Mouse (Mus musculus) liver, embryonic 15.5 days (tissue): Measurements from ENCODE around the gene Crx. TPM values are rescaled to one million over a fixed set of nuclear protein-coding genes. Genes with fewer than 3 reads are reported as not detected.

Experiments
- ATAC-seq: fragments of 200-750 bp; cut with Nextera tagmentation; 2 replicates; pipeline ENCODE4 v1.8.0; 2017; ENCODE audit warnings: moderate number of reproducible peaks, mild to moderate bottlenecking, moderate library complexity; ENCODE audit not compliant: insufficient read depth
- H3K27ac ChIP-seq: fragments of 300-500 bp; sonication (generic); replicated peaks from 2 replicates; pipeline ENCODE4 v1.5.1; 2015; ENCODE audit warnings: mild to moderate bottlenecking, inconsistent platforms
- H3K27me3 ChIP-seq: fragments of 300-500 bp; sonication (generic); 2 replicates; pipeline ENCODE4 v1.6.1; 2015; ENCODE audit warnings: mild to moderate bottlenecking, inconsistent platforms
- H3K36me3 ChIP-seq: fragments of 300-500 bp; sonication (generic); replicated peaks from 2 replicates; pipeline ENCODE4 v1.6.1; 2015; ENCODE audit warnings: moderate library complexity, mild to moderate bottlenecking, inconsistent platforms
- H3K4me1 ChIP-seq: fragments of 300-500 bp; sonication (generic); replicated peaks from 2 replicates; pipeline ENCODE4 v1.6.1; 2015; ENCODE audit warnings: inconsistent platforms
- H3K4me2 ChIP-seq: fragments of 300-500 bp; sonication (generic); 2 replicates; pipeline ENCODE4 v1.6.1; 2015; ENCODE audit warnings: moderate library complexity, mild to moderate bottlenecking, inconsistent platforms
- H3K4me3 ChIP-seq: fragments of 300-500 bp; sonication (generic); replicated peaks from 2 replicates; pipeline ENCODE4 v1.5.1; 2015; ENCODE audit warnings: mild to moderate bottlenecking, inconsistent platforms
- H3K9ac ChIP-seq: fragments of 300-500 bp; sonication (generic); 2 replicates; pipeline ENCODE4 v1.6.1; 2015; ENCODE audit warnings: moderate library complexity, mild to moderate bottlenecking, inconsistent platforms
- H3K9me3 ChIP-seq: fragments of 300-500 bp; sonication (generic); replicated peaks from 2 replicates; pipeline ENCODE4 v1.6.1; 2016; ENCODE audit warnings: inconsistent platforms
- WGBS: fragments of 180-500 bp; shearing (Covaris S2); methylation state at CpG from one replicate; pipeline ENCODE4 v1.1.7; 2015; ENCODE audit warnings: mixed read lengths; ENCODE audit not compliant: insufficient replicate concordance; 5-methylcytosine and 5-hydroxymethylcytosine counted together
- polyA plus RNA-seq: library from polyadenylated mRNA; unstranded; fragments of >200 nt; fragmentation: Nextera tagmentation; extraction: Ambion mirVana; gene quantifications from 2 replicates; pipeline ENCODE4 v1.2.1, GENCODE M21; 2015

Gene Crx
- polyA plus RNA-seq, 1 experiment from 2014 or later = not detected

DNA sequence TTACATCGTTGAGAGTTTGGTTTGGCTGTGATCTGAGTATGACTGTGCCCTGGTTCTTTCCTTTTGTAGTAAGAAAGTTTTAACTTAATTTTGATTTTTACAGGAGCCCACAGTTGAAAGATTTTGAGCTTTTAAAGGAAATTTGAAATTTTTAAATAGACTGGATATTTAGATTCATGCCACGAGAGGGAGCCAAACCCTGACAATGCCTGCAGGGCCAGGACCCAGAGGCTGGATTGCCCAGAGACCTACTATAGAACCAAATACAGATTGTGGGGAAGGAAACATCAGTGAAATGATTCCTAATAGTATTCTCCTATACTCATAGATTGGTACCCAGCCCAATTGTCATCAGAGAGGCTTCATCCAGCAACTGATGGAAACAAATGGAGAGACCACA is 20.1 kb downstream of the Crx start:
- no peak overlapping the region for H3K4me3 ChIP-seq
- H3K4me2 ChIP-seq = no peak overlapping the region
- no peak for ATAC-seq
- H3K9me3 ChIP-seq = no peaks in the 10 kb centered on the region
- H3K4me1 ChIP-seq = no peaks in the 10 kb centered on the region
- no peaks in the 10 kb centered on the region for H3K27me3 ChIP-seq
- H3K36me3 ChIP-seq = no peaks in the 10 kb centered on the region
- 25% methylated on average over 2 of the region's 2 CpGs for WGBS
- H3K9ac ChIP-seq = no peak overlapping the region
- no peak overlapping the region for H3K27ac ChIP-seq

DNA sequence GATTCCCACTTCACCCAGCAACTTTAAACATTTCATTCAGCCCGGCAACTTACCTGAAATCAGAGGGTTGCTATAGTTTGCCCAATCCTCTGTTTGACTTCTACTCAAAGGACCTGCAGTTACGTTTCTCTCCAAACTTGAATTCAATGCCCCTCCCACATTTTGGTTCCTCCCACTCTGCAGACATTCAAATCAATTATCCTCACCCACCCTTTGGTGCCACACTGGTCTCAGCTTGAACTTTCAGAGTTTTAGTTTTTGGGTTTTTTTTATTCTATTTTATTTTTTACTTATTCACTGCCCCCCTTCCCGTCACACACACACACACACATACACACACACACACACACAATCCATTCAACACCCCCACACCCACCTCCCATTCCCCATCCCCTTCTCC is 40.2 kb downstream of the Crx start, which contains the start of gene Obox6:
TSS of gene Obox6 (minus strand) at position 101 of the 400 bp plus-strand sequence.
- no peak within 1 kb of the TSS for H3K27ac ChIP-seq
- no peak within 1 kb of the TSS for H3K4me3 ChIP-seq
- no peaks in the 10 kb centered on the region for H3K27me3 ChIP-seq
- WGBS = 63% methylated on average over 3 of the region's 3 CpGs
- no peak for ATAC-seq
- no peaks in the 10 kb centered on the region; the same call in 1 of the 2 replicates for H3K9me3 ChIP-seq
- H3K36me3 ChIP-seq = no peaks in the 10 kb centered on the region
- no peak within 1 kb of the TSS for H3K4me2 ChIP-seq
- H3K9ac ChIP-seq = no peak within 1 kb of the TSS
- no peaks in the 10 kb centered on the region for H3K4me1 ChIP-seq

Other genes starting within 250 kb of the Crx start
- gene Obox3, start 240.1 kb downstream of the Crx start, polyA plus RNA-seq = not detected in 2 replicates
- gene Obox5, start 129.8 kb downstream of the Crx start, polyA plus RNA-seq = not detected in 2 replicates
- gene Obox6, start 40.3 kb downstream of the Crx start, polyA plus RNA-seq = not detected in 2 replicates
- gene Crxos, start 2.6 kb upstream of the Crx start, polyA plus RNA-seq = not detected in 2 replicates
- gene Selenow, start 42.4 kb upstream of the Crx start, polyA plus RNA-seq = 246 and 279 TPM in 2 replicates
- gene Nop53, start 66.1 kb upstream of the Crx start, polyA plus RNA-seq = 76.1 and 81.2 TPM in 2 replicates
- gene Ehd2, start 87.6 kb upstream of the Crx start, polyA plus RNA-seq = 4.1 and 4.6 TPM in 2 replicates
- 1.6 and 1.9 TPM in 2 replicates for gene Bicra, start 168.0 kb upstream of the Crx start, polyA plus RNA-seq
- not detected in 2 replicates for gene Zfp541, start 181.8 kb upstream of the Crx start, polyA plus RNA-seq
- gene Napa, start 218.5 kb upstream of the Crx start, polyA plus RNA-seq = 159 and 169 TPM in 2 replicates
- 8.6 and 9.6 TPM in 2 replicates for gene Kptn, start 239.9 kb upstream of the Crx start, polyA plus RNA-seq
- gene Slc8a2, start 249.9 kb upstream of the Crx start, polyA plus RNA-seq = not detected in 2 replicates